Mouse (Mus musculus) brain, embryonic 14.5 days (tissue): Measurements from ENCODE around the gene Adamts9.

Experiments
- CTCF ChIP-seq: fragments of 200-500 bp; IDR thresholded peaks from 2 replicates; pipeline ENCODE4 v1.5.1; 2012; ENCODE audit warnings: inconsistent platforms, mild to moderate bottlenecking, moderate library complexity, borderline replicate concordance; ENCODE audit not compliant: insufficient read depth, insufficient read length; ENCODE audit errors: extremely low read depth
- POLR2A ChIP-seq: fragments of 200-500 bp; IDR thresholded peaks from 2 replicates; pipeline ENCODE4 v1.6.1; 2012; ENCODE audit warnings: mild to moderate bottlenecking, inconsistent platforms, borderline replicate concordance; ENCODE audit not compliant: poor library complexity, insufficient read depth, insufficient read length, severe bottlenecking; ENCODE audit errors: extremely low read depth

GRCm38 (mm10) chr6:92944711-92945110, 1.4 kb upstream of the Adamts9 start:
- TF ChIP-seq CTCF (no peak), POLR2A (no peak)
